Mouse (Mus musculus): ENCODE results near the gene Cherp.

DNA sequence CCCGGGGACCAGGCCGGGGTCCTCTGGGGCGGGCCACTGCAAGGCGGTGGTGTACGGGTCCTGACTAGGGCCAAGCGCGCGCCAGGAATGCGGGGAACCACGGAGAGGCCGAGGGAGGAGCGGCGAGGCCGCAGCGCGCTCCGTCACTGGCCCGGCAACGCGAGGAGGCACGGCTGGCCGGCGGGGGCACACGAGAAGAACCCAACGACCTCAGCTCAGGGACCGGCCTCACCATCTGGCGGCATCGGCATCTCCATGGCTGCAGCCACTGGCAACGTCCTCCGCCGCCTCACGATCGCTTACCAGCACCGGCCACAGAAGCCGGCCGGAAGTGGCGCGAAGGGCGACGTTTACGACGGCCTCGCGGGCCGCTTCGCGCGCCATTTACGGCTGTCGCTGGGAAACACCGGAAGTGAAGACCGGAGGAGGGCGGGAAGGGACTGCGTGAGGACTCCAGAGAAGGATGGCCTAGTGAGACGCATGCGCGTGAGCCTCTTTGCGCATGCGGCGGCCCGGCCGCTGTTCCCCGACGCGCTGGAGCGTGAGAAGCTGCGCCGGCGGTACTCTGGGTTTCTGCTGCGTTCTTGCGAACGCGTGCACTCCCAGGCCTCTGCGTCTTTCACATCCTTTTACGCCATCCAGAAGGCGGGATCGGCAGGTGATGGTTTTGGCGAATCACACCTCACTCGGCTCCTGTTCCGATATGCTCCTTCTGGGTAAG, at the start of gene Cherp:
- TF ChIP-seq CTCF (IDR thresholded peaks at IDR 0.05; ENCODE audit: borderline replicate concordance, control insufficient read depth, extremely low read depth, insufficient read depth, low read length, poor library complexity), result 0 out of 2 replicates have a peak, but pooled peaks have one; percentile 69
- peak; percentile 94 for TF ChIP-seq POLR2A (IDR thresholded peaks at IDR 0.05; ENCODE audit: control insufficient read depth, extremely low read depth, insufficient read depth, low read length, poor library complexity)
